Comparison of ENCODE assay signal across 16 mouse cellular contexts in genomic region chr14:27352470-27352869, GRCm38 (mm10).
DNase-seq lines count a peak whose midpoint lies in the region; ATAC-seq and TF ChIP-seq lines count a peak whose summit lies in the region.
"Had no signal": no experiment of that assay in that cellular context is flagged by ENCODE, and none has a peak within 500 bp of the region (broad histone marks: within the 10 kb centered on the region; RNA-seq: fewer than 3 reads in every experiment).

No protein-coding gene starts in this region.

- H3K4me2 ChIP-seq in heart, embryonic 15.5 days = no peak overlapping the region
- H3K4me2 ChIP-seq in lung, embryonic 14.5 days = no peak overlapping the region
- no peak overlapping the region for H3K4me2 ChIP-seq in embryonic facial prominence, embryonic 14.5 days (ENCODE audit: low read depth, low read length)
- no peak overlapping the region for H3K4me2 ChIP-seq in limb, embryonic 15.5 days
- H3K4me2 ChIP-seq: forebrain, embryonic 13.5 days; liver, embryonic 11.5 days; neural tube, embryonic 15.5 days had no signal

- peak overlapping the region; percentile 90 for H3K27ac ChIP-seq in heart, embryonic 15.5 days
- peak overlapping the region; percentile 85 for H3K27ac ChIP-seq in lung, embryonic 14.5 days (ENCODE audit: low read depth)
- H3K27ac ChIP-seq in embryonic facial prominence, embryonic 14.5 days (replicated peaks; ENCODE audit: low read depth, low read length) = peak overlapping the region; percentile 10; the same call in 1 of the 2 replicates
- H3K27ac ChIP-seq in limb, embryonic 15.5 days = peak overlapping the region; percentile 88
- H3K27ac ChIP-seq: forebrain, embryonic 13.5 days had no signal

- H3K9me3 ChIP-seq in heart, embryonic 15.5 days (replicated peaks) = no peaks in the 10 kb centered on the region
- H3K9me3 ChIP-seq in lung, embryonic 14.5 days (ENCODE audit: low read depth, low read length) = no peaks in the 10 kb centered on the region
- H3K9me3 ChIP-seq in embryonic facial prominence, embryonic 14.5 days (ENCODE audit: control insufficient read depth, low read length) = no peaks in the 10 kb centered on the region
- H3K9me3 ChIP-seq in limb, embryonic 15.5 days = no peaks in the 10 kb centered on the region
- H3K9me3 ChIP-seq: forebrain, embryonic 13.5 days; G1E; neural tube, embryonic 15.5 days had no signal

- no peak for TF ChIP-seq POLR2A in lung, adult 2 months (IDR thresholded peaks at IDR 0.05; ENCODE audit: borderline replicate concordance, extremely low read depth, low read depth, low read length)

- TF ChIP-seq CTCF in lung, embryonic 14.5 days (IDR thresholded peaks at IDR 0.05; ENCODE audit: low read depth) = no peak
- TF ChIP-seq CTCF in lung, adult 2 months (IDR thresholded peaks at IDR 0.05; ENCODE audit: insufficient read depth, low read length) = no peak

- H3K36me3 ChIP-seq in heart, embryonic 15.5 days = no peaks in the 10 kb centered on the region
- H3K36me3 ChIP-seq in lung, embryonic 14.5 days (ENCODE audit: insufficient read depth) = no peaks in the 10 kb centered on the region
- no peaks in the 10 kb centered on the region for H3K36me3 ChIP-seq in embryonic facial prominence, embryonic 14.5 days (ENCODE audit: control insufficient read depth, insufficient read depth, low read length)
- no peaks in the 10 kb centered on the region for H3K36me3 ChIP-seq in limb, embryonic 15.5 days
- H3K36me3 ChIP-seq: neural tube, embryonic 15.5 days had no signal

- intact Hi-C loops in heart, postnatal 36 days (cut with DNase I) = loop anchor here (5.0 kb wide), 1 partner anchor 40 kb away; no protein-coding TSS in a partner anchor

- H3K9ac ChIP-seq in heart, embryonic 15.5 days = no peak overlapping the region
- H3K9ac ChIP-seq in lung, embryonic 14.5 days = no peak overlapping the region
- no peak overlapping the region for H3K9ac ChIP-seq in embryonic facial prominence, embryonic 14.5 days (ENCODE audit: low read depth, low read length)
- no peak overlapping the region for H3K9ac ChIP-seq in limb, embryonic 15.5 days
- H3K9ac ChIP-seq: forebrain, embryonic 13.5 days; neural tube, embryonic 15.5 days had no signal

- 81% methylated on average over 5 of the region's 5 CpGs for WGBS in heart, embryonic 15.5 days
- 59% methylated on average over 5 of the region's 5 CpGs for WGBS in lung, embryonic 14.5 days
- 38% methylated on average over 5 of the region's 5 CpGs for WGBS in lung, adult 2 months
- WGBS in embryonic facial prominence, embryonic 14.5 days = 70% methylated on average over 5 of the region's 5 CpGs
- WGBS in limb, embryonic 15.5 days = 41% methylated on average over 5 of the region's 5 CpGs

- ATAC-seq in heart, embryonic 15.5 days (replicated peaks; ENCODE audit: insufficient number of reproducible peaks, insufficient read depth, low FRiP score, low read depth) = no peak
- ATAC-seq in lung, embryonic 14.5 days (ENCODE audit: insufficient read depth) = no peak
- no peak for ATAC-seq in embryonic facial prominence, embryonic 14.5 days (ENCODE audit: low read depth)
- no peak for ATAC-seq in limb, embryonic 15.5 days (ENCODE audit: insufficient number of reproducible peaks, low FRiP score, low TSS enrichment, low read depth)
- ATAC-seq: forebrain, embryonic 13.5 days; hindbrain, embryonic 16.5 days had no signal

- DNase-seq in heart, postnatal 36 days = no peak
- DNase-seq in lung, embryonic 14.5 days = no peak
- no peak for DNase-seq in lung, adult 2 months
- DNase-seq in embryonic facial prominence, embryonic 14.5 days (ENCODE audit: low spot score) = no peak
- no peak for DNase-seq in thymus, postnatal 0 days (ENCODE audit: low spot score)
- no peak for DNase-seq in left cerebral cortex, adult 18-20 months (ENCODE audit: low spot score in 2 of 2)
- DNase-seq: adrenal gland, postnatal 25 days; cerebellum, postnatal 25 days; thymus, adult 18-20 months had no signal

- no peak overlapping the region for H3K4me3 ChIP-seq in heart, embryonic 15.5 days
- no peak overlapping the region for H3K4me3 ChIP-seq in lung, embryonic 14.5 days (ENCODE audit: low read depth, low read length)
- no peak overlapping the region for H3K4me3 ChIP-seq in lung, adult 2 months (replicated peaks; ENCODE audit: extremely low read depth, low read depth, low read length)
- H3K4me3 ChIP-seq in embryonic facial prominence, embryonic 14.5 days (ENCODE audit: low read depth, low read length) = no peak overlapping the region
- no peak overlapping the region for H3K4me3 ChIP-seq in limb, embryonic 15.5 days
- H3K4me3 ChIP-seq: forebrain, embryonic 13.5 days; neural tube, embryonic 15.5 days had no signal

- H3K27me3 ChIP-seq in heart, embryonic 15.5 days = no peaks in the 10 kb centered on the region
- H3K27me3 ChIP-seq in lung, embryonic 14.5 days (ENCODE audit: insufficient read depth, low read length) = no peaks in the 10 kb centered on the region
- no peaks in the 10 kb centered on the region for H3K27me3 ChIP-seq in embryonic facial prominence, embryonic 14.5 days (replicated peaks; ENCODE audit: control insufficient read depth, insufficient read depth, low read length)
- no peaks in the 10 kb centered on the region for H3K27me3 ChIP-seq in limb, embryonic 15.5 days
- H3K27me3 ChIP-seq: forebrain, embryonic 13.5 days; neural tube, embryonic 15.5 days had no signal

- peaks cover 42% of the 10 kb centered on the region for H3K4me1 ChIP-seq in heart, embryonic 15.5 days (replicated peaks)
- peaks cover 26% of the 10 kb centered on the region for H3K4me1 ChIP-seq in lung, embryonic 14.5 days (ENCODE audit: insufficient read depth)
- peaks cover 40% of the 10 kb centered on the region for H3K4me1 ChIP-seq in lung, adult 2 months (ENCODE audit: control insufficient read depth, insufficient read depth, low read length)
- peaks cover 32% of the 10 kb centered on the region for H3K4me1 ChIP-seq in embryonic facial prominence, embryonic 14.5 days (ENCODE audit: control insufficient read depth, insufficient read depth, low read length)
- peaks cover 46% of the 10 kb centered on the region for H3K4me1 ChIP-seq in limb, embryonic 15.5 days
- H3K4me1 ChIP-seq: forebrain, embryonic 13.5 days; neural tube, embryonic 15.5 days had no signal

Comparison
In these comparisons a context has a peak if more than half of its experiments do, and no peak if none do; other contexts are left out.
1. H3K27ac ChIP-seq: peak in every context shown above with its lines; median percentile 90 in heart, embryonic 15.5 days; 88 in limb, embryonic 15.5 days; 85 in lung, embryonic 14.5 days; 10 in embryonic facial prominence, embryonic 14.5 days.